Mouse (Mus musculus) spleen, adult 2 months (tissue): ENCODE measurements around the gene Ddx19a. TPM values are rescaled to one million over a fixed set of nuclear protein-coding genes. Genes with fewer than 3 reads are reported as not detected.
"Not testable (repeated sequence)": the region's sequence is repeated elsewhere in the genome, so short reads cannot be mapped to it uniquely, and the experiment has no call there.

Experiments used
- DNase-seq, 2 experiments: peaks; one replicate each; pipeline versions ENCODE4 v3.0.0 to v3.0.0-alpha.2; 2012 to 2021; ENCODE audit warnings: low spot score in 2 of 2, low read depth in 1 of 2
- H3K27ac ChIP-seq: fragments of 200-500 bp; 2 replicates; pipeline ENCODE4 v1.5.1; 2012; ENCODE audit warnings: low read length, inconsistent platforms; ENCODE audit not compliant: insufficient read depth
- H3K27me3 ChIP-seq: fragments of 200-500 bp; 2 replicates; pipeline ENCODE4 v1.6.1; 2012; ENCODE audit warnings: mild to moderate bottlenecking, moderate library complexity, low read length, inconsistent platforms; ENCODE audit not compliant: control insufficient read depth, insufficient read depth
- H3K36me3 ChIP-seq: fragments of 200-500 bp; 2 replicates; pipeline ENCODE4 v1.6.1; 2012; ENCODE audit warnings: mild to moderate bottlenecking, low read length, inconsistent platforms; ENCODE audit not compliant: control insufficient read depth, insufficient read depth
- H3K4me1 ChIP-seq: fragments of 200-500 bp; 2 replicates; pipeline ENCODE4 v1.6.1; 2011; ENCODE audit warnings: inconsistent platforms; ENCODE audit not compliant: control insufficient read depth, insufficient read depth, insufficient read length
- H3K4me3 ChIP-seq: fragments of 200-500 bp; 2 replicates; pipeline ENCODE4 v1.5.1; 2011; ENCODE audit warnings: mild to moderate bottlenecking, inconsistent platforms; ENCODE audit not compliant: insufficient read depth, insufficient read length; ENCODE audit errors: extremely low read depth
- CTCF ChIP-seq: fragments of 200-500 bp; IDR thresholded peaks from 2 replicates; pipeline ENCODE4 v1.5.1; 2011; ENCODE audit warnings: mild to moderate bottlenecking, inconsistent platforms; ENCODE audit not compliant: insufficient read depth, insufficient read length, insufficient replicate concordance; ENCODE audit errors: extremely low read depth
- POLR2A ChIP-seq: fragments of 200-500 bp; IDR thresholded peaks from 2 replicates; pipeline ENCODE4 v1.6.1; 2011; ENCODE audit warnings: low read depth, low read length, inconsistent platforms
- WGBS: fragments of 180-500 bp; shearing (Covaris S2); methylation state at CpG from one replicate; pipeline ENCODE4 v1.1.7; 2018; 5-methylcytosine and 5-hydroxymethylcytosine counted together
- polyA plus RNA-seq: library from polyadenylated mRNA; depleted of rRNA; stranded (reverse); fragments of >200 nt; gene quantifications from 2 replicates; pipeline ENCODE4 v1.2.3, GENCODE M21; 2012

Ddx19a gene
- polyA plus RNA-seq, 1 experiment, result 23.5 TPM

DNA sequence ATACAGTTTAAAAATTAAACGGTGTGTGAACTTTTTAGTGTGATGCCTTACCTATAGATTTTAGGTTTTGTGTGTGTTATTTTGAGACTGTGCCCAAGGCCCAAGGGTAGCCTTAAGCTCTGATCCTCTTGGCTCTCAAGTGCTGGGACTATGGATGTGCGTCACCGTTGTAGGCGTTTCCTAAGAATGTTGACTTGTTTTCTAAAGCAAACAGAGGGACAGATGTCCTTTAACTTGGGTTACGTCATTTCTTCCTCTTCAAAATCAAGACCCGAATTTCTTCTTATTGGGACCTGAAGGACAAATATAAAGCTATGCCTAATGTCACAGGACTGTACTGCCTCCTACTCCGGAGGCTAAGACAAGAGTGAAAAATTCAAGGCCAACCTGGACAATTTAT lies 35.3 kb upstream of the Ddx19a start, which contains the start of gene Aars:
Aars (plus strand) TSS at position 229 of the 400 bp plus-strand sequence.
- DNase-seq, result no peak
- TF ChIP-seq POLR2A (no peak), CTCF (no peak)
- no peaks in the 10 kb centered on the region for H3K27me3 ChIP-seq
- peaks cover 7% of the 10 kb centered on the region for H3K36me3 ChIP-seq
- peak within 1 kb of the TSS; percentile 68 for H3K27ac ChIP-seq
- WGBS, result 96% methylated on average over 7 of the region's 7 CpGs
- H3K4me1 ChIP-seq, result peaks cover 4% of the 10 kb centered on the region
- H3K4me3 ChIP-seq, result peak within 1 kb of the TSS; percentile 71

DNA sequence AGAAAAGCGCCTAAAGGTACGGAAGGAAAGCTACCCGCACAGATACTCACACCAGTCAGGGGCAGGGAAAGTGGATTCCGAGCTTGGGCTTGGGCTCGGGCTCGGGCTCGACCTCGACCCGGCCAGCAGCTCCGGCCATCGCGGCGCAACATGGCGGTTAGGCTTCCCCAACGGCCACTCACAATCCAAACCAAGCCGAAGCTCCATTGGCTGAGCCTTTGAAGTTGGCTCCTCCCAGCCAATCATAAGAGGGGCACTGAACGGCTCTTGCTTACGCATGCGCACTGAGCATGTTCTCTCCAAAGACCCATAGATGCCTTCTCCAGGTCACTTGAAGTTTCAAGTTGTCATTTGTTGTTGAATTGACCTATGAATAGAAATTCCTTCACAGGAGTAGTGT lies 34.0 kb upstream of the Ddx19a start, which contains the start of gene Ddx19b:
Ddx19b (minus strand) TSS at position 180 of the 400 bp plus-strand sequence.
- DNase-seq, result no peak
- 97% methylated on average over 19 of the region's 19 CpGs for WGBS
- Histone ChIP-seq H3K4me1 (peaks cover 4% of the 10 kb centered on the region), H3K27ac (no peak within 1 kb of the TSS), H3K36me3 (no peaks in the 10 kb centered on the region), H3K4me3 (no peak within 1 kb of the TSS), H3K27me3 (no peaks in the 10 kb centered on the region)
- TF ChIP-seq POLR2A (no peak), CTCF (no peak)

DNA sequence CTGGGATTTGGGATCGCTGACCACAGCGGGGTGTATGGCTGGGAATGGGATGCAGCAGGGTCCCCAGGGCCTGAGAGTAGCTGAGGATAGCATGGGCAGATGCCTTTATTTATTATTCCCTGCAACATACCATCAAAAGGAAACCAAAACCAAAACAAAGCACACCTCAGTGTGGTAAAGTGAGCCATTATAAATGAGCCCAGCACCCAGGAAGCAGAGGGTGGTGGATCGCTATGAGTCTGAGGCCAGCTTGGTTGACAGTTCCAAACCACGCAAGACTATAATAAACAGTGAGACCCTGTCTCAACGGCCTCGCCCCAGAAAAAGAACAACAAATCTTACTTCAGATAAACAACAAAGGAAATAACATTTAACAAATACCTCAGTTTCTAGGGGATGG lies 32.4 kb upstream of the Ddx19a start:
- no peak for DNase-seq
- 66% methylated on average over 6 of the region's 6 CpGs for WGBS

DNA sequence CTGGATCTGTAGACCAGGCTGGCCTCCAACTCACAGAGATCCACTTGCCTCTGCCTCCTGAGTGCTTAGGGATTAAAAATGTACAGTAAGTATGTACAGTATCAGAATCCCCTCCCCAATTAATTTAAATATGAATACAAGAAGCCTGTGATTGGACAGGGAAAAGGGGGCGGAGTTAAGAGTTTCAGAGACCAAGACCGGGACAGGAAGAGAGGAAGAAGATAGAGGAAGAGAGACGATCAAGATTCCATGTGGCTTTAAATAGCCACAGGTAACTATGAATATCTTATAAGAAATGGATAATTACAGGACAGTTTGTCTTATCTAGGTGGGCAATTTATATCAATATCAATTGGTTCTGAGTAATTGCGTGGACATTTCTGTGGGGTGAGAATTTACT lies 32.0 kb upstream of the Ddx19a start:
- Histone ChIP-seq H3K27ac (no peak overlapping the region), H3K27me3 (no peaks in the 10 kb centered on the region), H3K4me3 (no peak overlapping the region), H3K36me3 (no peaks in the 10 kb centered on the region), H3K4me1 (peaks cover under 1% of the 10 kb centered on the region)
- no peak for DNase-seq
- 25% methylated on average over 4 of the region's 4 CpGs for WGBS
- no peak for TF ChIP-seq CTCF
- TF ChIP-seq POLR2A, result no peak

More for the DNA sequence above, 32.4 kb upstream of the Ddx19a start:
- H3K27ac ChIP-seq, result no peak overlapping the region
- H3K4me1 ChIP-seq, result peaks cover 4% of the 10 kb centered on the region
- no peak for TF ChIP-seq POLR2A
- no peak for TF ChIP-seq CTCF
- no peaks in the 10 kb centered on the region for H3K27me3 ChIP-seq
- peak overlapping the region; percentile 45; the same call in 1 of the 2 replicates for H3K4me3 ChIP-seq
- no peaks in the 10 kb centered on the region for H3K36me3 ChIP-seq

DNA sequence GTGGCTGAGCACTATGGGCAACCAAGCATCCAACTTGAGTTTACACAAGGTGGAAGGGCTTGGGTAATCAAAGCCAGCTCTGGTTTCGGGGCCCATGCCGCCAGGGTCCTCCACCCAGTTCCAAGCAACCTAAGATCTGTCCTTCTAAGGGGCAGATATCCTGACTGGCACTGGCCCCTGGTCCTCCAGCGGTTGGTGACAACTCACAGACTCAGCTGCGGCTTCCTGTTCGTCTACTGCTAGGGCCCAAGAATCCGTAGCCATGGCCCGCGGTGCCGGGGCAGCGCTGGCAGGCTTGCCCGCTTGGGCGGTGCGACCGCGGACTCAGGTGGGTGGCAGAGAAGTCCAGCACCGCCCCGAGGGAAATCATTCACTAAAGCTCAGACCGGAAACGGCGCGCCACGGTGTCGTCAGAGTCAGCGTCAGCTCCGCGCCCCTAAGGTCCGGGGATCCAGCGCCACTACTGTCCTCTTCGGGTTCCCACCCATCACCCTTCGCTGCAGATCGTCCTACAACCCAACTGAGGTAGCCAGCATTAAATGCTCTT lies 29.9 kb upstream of the Ddx19a start:
- Histone ChIP-seq H3K4me3 (peak overlapping the region; percentile 76), H3K27me3 (no peaks in the 10 kb centered on the region), H3K4me1 (no peaks in the 10 kb centered on the region; the same call in none of the 2 replicates), H3K36me3 (no peaks in the 10 kb centered on the region), H3K27ac (peak overlapping the region; percentile 82)
- WGBS, result under 1% methylated on average over 31 of the region's 31 CpGs
- peak; percentile 67 to 84 for DNase-seq
- 0 out of 2 replicates have a peak, but pooled peaks have one; percentile 26 for TF ChIP-seq POLR2A
- no peak for TF ChIP-seq CTCF

DNA sequence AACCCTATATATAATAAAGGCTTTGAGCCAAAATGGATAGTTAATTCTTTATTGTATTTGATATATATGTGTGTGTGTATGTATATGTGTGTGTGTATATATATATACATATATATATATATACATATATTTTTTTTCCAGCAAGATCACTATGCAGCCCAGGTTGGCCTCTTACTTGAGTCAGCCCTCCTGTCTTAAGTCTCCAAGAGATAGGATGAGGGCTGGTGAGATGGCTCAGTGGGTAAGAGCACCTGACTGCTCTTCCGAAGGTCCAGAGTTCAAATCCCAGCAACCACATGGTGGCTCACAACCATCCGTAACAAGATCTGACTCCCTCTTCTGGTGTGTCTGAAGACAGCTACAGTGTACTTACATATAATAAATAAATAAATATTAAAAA lies 29.0 kb upstream of the Ddx19a start:
- not testable (repeated sequence) for DNase-seq, H3K4me1 ChIP-seq, H3K27me3 ChIP-seq, H3K4me3 ChIP-seq, H3K27ac ChIP-seq, H3K36me3 ChIP-seq
- WGBS, result 94% methylated on average over 2 of the region's 2 CpGs

DNA sequence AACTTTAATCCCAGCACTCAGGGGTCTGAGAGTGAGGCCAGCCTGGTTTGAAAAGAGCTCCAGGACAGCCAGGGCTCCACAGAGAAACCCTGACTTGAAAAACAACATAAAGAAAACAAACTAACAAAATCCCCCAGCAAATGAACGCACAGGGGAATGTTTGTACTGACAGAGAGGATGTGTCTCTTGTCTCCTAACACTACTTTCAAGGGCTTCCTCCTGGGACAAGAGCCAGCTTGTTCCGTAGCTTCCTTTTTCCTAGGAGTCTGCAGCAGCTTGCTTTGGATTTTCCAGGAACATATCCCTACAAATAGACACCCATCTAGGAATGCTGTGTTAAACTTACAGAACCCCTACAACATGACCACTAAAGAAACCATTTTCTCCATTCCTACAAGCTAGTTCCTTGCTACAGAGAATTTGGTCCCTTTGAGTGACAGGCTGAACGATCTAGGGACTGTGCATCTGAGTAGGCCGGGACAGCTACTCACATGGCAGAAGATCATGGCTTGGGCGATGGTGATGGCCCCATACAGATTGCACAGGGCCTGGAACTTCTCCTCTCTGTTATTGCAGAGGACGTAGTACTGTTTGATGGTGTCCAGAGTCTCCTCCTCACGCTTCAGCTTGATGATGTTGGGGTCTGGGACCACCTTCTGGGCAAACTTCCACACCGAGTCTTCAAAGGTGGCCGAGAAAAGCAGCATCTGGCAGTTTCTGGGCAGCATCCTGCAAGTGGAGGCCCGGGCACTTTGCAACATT lies 12.8 kb upstream of the Ddx19a start:
- WGBS, result 89% methylated on average over 9 of the region's 10 CpGs
- not testable (repeated sequence) for H3K27me3 ChIP-seq, H3K4me1 ChIP-seq, H3K27ac ChIP-seq, DNase-seq, H3K4me3 ChIP-seq
- H3K36me3 ChIP-seq, result peaks cover 21% of the 10 kb centered on the region
